Mouse (Mus musculus): Measurements from ENCODE around the gene Pdcd1lg2. TPM values are rescaled to one million over a fixed set of nuclear protein-coding genes. Genes with fewer than 3 reads are reported as not detected.
"Not testable (repeated sequence)": the region's sequence is repeated elsewhere in the genome, so short reads cannot be mapped to it uniquely, and the experiment has no call there.

The Pdcd1lg2 gene
- total and polyA plus RNA-seq, 3 experiments: 0.14 TPM; not detected in 2

DNA sequence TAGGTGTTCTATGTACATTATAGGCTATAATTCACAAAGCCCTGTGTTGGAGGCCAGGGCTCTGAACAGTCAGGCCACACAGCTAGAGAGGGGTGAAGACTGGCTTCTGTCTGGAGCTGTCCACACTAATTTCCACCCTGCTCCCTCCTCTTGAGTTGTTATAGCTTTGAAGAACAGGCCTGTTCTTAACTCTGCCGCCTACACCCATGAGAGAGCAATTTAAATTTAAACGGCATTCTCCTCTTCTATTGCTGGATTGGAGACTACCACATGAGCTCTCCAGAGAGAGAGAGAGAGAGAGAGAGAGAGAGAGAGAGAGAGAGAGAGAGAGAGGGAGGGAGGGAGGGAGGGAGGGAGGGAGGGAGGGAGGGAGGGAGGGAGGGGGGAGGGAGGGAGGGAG is 5.3 kb upstream of the Pdcd1lg2 start:
- no peak overlapping the region for H3K9ac ChIP-seq (ENCODE audit: low read depth, low read length)
- WGBS: 48% methylated on average over 2 of the region's 2 CpGs
- no peak overlapping the region for H3K27ac ChIP-seq
- no peaks in the 10 kb centered on the region for H3K36me3 ChIP-seq (ENCODE audit: control insufficient read depth, insufficient read depth, low read length)
- no peak for TF ChIP-seq POLR2A (IDR thresholded peaks at IDR 0.05; ENCODE audit: insufficient read depth, low read depth, low read length)
- TF ChIP-seq EP300 (IDR thresholded peaks at IDR 0.05; ENCODE audit: insufficient read depth, low read depth, low read length): no peak
- no peak for TF ChIP-seq CTCF (IDR thresholded peaks at IDR 0.05)
- H3K4me3 ChIP-seq: no peak overlapping the region
- DNase-seq: no peak
- no peaks in the 10 kb centered on the region for H3K27me3 ChIP-seq (ENCODE audit: control insufficient read depth, insufficient read depth, low read length)
- no peaks in the 10 kb centered on the region for H3K4me1 ChIP-seq (ENCODE audit: control insufficient read depth, insufficient read depth, low read length)
- H3K79me2 ChIP-seq (replicated peaks; ENCODE audit: control insufficient read depth, insufficient read depth, low read length): no peaks in the 10 kb centered on the region
- intact Hi-C loops (cut with DNase I): no loop called here

DNA sequence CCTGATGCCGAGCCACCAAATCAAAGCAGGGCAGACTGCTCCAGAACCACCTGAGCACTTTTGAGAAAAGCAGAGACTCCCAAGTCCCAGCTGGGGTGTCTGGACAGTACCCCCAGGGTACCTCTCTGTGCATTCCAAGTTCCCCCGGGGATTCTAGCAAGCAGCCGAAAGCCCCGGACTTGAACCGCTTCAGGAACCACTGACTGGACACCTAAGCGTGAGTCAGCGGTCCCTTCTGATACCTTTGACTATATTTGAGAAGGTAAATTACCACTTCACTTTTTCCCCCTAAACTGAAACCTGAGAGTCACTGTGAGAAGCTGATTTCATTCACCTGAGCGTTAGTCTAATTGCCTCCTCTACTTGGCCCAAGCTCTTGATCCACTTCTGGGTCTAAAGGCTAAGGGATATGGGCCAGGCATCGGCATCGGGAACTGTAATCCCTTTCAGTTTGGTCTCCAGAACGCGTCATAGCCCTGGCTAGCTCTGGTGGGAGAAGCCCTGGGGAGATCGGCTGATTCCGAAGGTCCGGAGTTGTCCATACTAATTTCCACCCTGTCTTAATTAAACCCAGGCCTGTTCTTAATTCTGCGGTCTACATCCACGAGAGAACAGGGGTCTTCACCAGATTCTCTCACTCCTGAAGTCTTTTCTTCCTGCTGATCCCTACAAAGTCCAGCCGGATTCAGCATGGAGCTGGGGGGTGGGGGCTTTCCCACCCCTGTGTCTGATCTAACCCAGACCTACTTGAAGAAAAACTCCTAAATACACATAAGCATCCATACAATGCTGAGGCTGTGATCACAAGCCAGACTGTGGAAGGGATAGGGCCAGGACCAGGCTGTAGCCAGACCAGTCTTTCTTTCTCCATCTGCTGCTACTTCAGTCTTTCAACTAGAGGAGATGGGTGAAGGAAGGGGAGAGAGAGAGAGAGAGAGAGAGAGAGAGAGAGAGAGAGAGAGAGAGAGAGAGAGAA is 4.4 kb upstream of the Pdcd1lg2 start:
- H3K27ac ChIP-seq: no peak overlapping the region
- WGBS: 86% methylated on average over 18 of the region's 18 CpGs
- no peak for TF ChIP-seq EP300 (IDR thresholded peaks at IDR 0.05; ENCODE audit: insufficient read depth, low read depth, low read length)
- TF ChIP-seq POLR2A (IDR thresholded peaks at IDR 0.05; ENCODE audit: insufficient read depth, low read depth, low read length): no peak
- TF ChIP-seq CTCF (IDR thresholded peaks at IDR 0.05): no peak
- no peaks in the 10 kb centered on the region for H3K4me1 ChIP-seq (ENCODE audit: control insufficient read depth, insufficient read depth, low read length)
- intact Hi-C loops (cut with DNase I): no loop called here
- no peaks in the 10 kb centered on the region for H3K27me3 ChIP-seq (ENCODE audit: control insufficient read depth, insufficient read depth, low read length)
- H3K4me3 ChIP-seq: no peak overlapping the region
- no peaks in the 10 kb centered on the region for H3K79me2 ChIP-seq (replicated peaks; ENCODE audit: control insufficient read depth, insufficient read depth, low read length)
- no peaks in the 10 kb centered on the region for H3K36me3 ChIP-seq (ENCODE audit: control insufficient read depth, insufficient read depth, low read length)
- no peak overlapping the region for H3K9ac ChIP-seq (ENCODE audit: low read depth, low read length)
- no peak for DNase-seq

DNA sequence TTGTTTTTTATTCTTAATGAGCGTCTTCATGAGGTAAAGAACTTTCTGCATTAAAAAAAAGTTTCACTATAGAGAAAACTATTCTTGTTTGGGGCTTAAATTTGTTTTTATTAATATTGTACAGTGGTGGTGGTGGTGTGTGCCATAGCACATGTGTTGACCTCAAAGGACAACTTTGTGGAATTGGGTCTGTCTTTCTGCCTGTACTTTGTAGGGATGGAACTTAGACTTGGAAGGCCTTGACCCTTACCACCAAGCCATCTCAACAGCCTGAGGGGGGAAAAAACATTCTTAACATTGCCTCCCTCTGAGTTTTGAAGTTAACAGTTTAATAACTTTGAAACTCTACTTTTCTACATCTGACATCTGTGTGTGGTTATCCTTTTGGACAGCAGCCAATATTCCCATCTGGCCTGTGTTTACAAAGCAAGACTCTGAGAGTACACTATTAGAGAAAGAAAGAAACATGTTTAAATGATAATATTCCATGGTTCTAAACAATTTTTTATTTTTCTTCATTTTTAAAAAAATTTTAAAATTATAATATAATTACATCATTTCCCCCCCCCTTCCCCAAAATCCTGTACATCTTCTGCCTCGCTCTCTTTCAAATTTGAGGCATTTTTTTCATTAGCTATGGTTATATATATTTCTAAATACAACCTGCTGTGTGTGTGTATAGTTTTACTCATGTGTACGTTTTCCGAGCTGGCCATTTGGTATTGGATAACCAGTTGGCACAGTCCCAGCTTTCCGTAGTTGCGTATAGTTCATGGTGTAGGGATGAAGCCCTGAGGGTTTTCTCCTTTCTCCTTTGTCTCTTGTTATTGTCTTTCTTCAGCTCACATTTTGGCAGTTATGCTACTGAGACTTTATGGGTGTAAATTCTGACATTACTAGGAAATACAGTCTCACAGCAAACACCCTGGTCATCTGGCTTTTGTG is 2.0 kb downstream of the Pdcd1lg2 start:
- no peak overlapping the region for H3K9ac ChIP-seq (ENCODE audit: low read depth, low read length)
- no peak overlapping the region for H3K27ac ChIP-seq
- peaks cover 3% of the 10 kb centered on the region for H3K4me1 ChIP-seq (ENCODE audit: control insufficient read depth, insufficient read depth, low read length)
- no peak overlapping the region for H3K4me3 ChIP-seq
- no peak for DNase-seq
- H3K79me2 ChIP-seq (replicated peaks; ENCODE audit: control insufficient read depth, insufficient read depth, low read length): no peaks in the 10 kb centered on the region
- WGBS: 76% methylated on average over 6 of the region's 6 CpGs
- TF ChIP-seq POLR2A (IDR thresholded peaks at IDR 0.05; ENCODE audit: insufficient read depth, low read depth, low read length): no peak
- H3K27me3 ChIP-seq (ENCODE audit: control insufficient read depth, insufficient read depth, low read length): no peaks in the 10 kb centered on the region
- no peaks in the 10 kb centered on the region for H3K36me3 ChIP-seq (ENCODE audit: control insufficient read depth, insufficient read depth, low read length)
- intact Hi-C loops (cut with DNase I): no loop called here

DNA sequence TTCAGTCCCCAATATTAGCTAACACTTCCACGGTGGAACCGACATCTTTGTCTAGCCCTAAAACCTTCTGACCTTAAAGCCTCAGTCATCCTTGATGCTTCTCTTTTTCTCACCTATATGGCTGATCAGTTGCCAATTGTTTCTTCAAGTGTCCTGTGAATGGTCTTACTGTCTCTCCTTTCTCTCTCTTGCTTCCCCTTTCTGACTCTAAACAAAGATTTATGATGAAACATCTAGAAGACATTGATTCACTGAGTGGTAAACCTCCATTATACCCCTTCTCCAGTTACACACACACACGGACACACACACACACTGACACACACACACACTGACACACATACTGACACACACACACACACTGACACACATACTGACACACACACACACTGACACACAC is 3.8 kb downstream of the Pdcd1lg2 start:
- intact Hi-C loops (cut with DNase I): no loop called here
- Histone ChIP-seq H3K27ac (no peak overlapping the region), H3K36me3 (ENCODE audit: control insufficient read depth, insufficient read depth, low read length) (no peaks in the 10 kb centered on the region), H3K9ac (ENCODE audit: low read depth, low read length) (no peak overlapping the region), H3K4me3 (no peak overlapping the region), H3K79me2 (replicated peaks; ENCODE audit: control insufficient read depth, insufficient read depth, low read length) (no peaks in the 10 kb centered on the region), H3K4me1 (ENCODE audit: control insufficient read depth, insufficient read depth, low read length) (peaks cover 7% of the 10 kb centered on the region), H3K27me3 (ENCODE audit: control insufficient read depth, insufficient read depth, low read length) (no peaks in the 10 kb centered on the region)
- 84% methylated on average over 3 of the region's 3 CpGs for WGBS
- no peak for DNase-seq
- no peak for TF ChIP-seq POLR2A (IDR thresholded peaks at IDR 0.05; ENCODE audit: insufficient read depth, low read depth, low read length)

DNA sequence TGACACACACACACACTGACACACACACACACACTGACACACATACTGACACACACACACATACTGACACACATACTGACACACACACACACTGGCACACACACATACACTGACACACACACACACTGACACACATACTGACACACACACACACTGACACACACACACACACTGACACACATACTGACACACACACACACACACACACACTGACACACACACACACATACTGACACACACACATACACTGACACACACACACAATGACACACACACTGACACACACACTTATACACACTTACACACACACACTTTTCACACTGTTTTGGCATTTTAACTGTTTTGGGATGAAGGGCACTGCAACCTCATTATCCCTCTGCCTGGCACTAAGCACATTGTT is 4.2 kb downstream of the Pdcd1lg2 start:
- H3K36me3 ChIP-seq (ENCODE audit: control insufficient read depth, insufficient read depth, low read length); H3K27me3 ChIP-seq (ENCODE audit: control insufficient read depth, insufficient read depth, low read length); H3K4me3 ChIP-seq; H3K27ac ChIP-seq; DNase-seq; H3K79me2 ChIP-seq (replicated peaks; ENCODE audit: control insufficient read depth, insufficient read depth, low read length); H3K9ac ChIP-seq (ENCODE audit: low read depth, low read length); H3K4me1 ChIP-seq (ENCODE audit: control insufficient read depth, insufficient read depth, low read length): not testable (repeated sequence)
- intact Hi-C loops (cut with DNase I): loop anchor here (5.0 kb wide), 2 partner anchors 43 to 87 kb away; no protein-coding TSS in a partner anchor

DNA sequence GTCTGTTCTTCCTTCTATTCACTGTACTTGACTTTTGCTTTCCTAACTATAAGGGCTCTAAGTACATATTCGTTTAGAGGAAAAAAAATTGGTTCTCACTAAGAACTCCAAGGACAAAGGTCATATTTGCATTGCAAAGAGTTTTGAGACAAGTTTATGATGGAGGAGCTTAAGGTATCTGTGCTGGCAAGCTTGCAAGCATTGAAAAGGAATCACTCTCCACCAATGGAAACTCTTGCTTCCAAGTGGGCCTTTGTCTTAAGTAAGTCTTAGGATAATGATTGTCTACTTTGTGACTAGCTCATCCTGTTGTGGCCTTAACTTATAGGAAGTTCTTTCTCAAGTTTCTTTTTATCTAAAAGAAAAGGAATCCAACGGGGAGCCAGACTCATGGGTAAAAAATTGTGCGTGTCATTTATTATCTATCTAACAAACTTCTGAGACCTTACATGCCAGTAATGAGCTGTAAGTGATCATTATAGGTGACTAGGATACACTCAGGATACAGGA is 5.7 kb downstream of the Pdcd1lg2 start:
- DNase-seq: no peak
- peaks cover 10% of the 10 kb centered on the region for H3K4me1 ChIP-seq (ENCODE audit: control insufficient read depth, insufficient read depth, low read length)
- H3K27me3 ChIP-seq (ENCODE audit: control insufficient read depth, insufficient read depth, low read length): no peaks in the 10 kb centered on the region
- H3K4me3 ChIP-seq: no peak overlapping the region
- intact Hi-C loops (cut with DNase I): loop anchor here (5.0 kb wide), 2 partner anchors 44 to 86 kb away; no protein-coding TSS in a partner anchor
- TF ChIP-seq CTCF (IDR thresholded peaks at IDR 0.05) (no peak), EP300 (IDR thresholded peaks at IDR 0.05; ENCODE audit: insufficient read depth, low read depth, low read length) (no peak), POLR2A (IDR thresholded peaks at IDR 0.05; ENCODE audit: insufficient read depth, low read depth, low read length) (no peak)
- no peaks in the 10 kb centered on the region for H3K79me2 ChIP-seq (replicated peaks; ENCODE audit: control insufficient read depth, insufficient read depth, low read length)
- WGBS: 65% methylated on average over 3 of the region's 3 CpGs
- H3K36me3 ChIP-seq (ENCODE audit: control insufficient read depth, insufficient read depth, low read length): no peaks in the 10 kb centered on the region
- H3K27ac ChIP-seq: no peak overlapping the region
- H3K9ac ChIP-seq (ENCODE audit: low read depth, low read length): no peak overlapping the region

Data from heart, adult 2 months (tissue).